Mouse (Mus musculus) megakaryocyte, embryonic 14.5 days (primary cell): ENCODE results near the gene Tulp3.

Experiments used
- FLI1 ChIP-seq: IDR thresholded peaks from 2 replicates; pipeline ENCODE4 v1.6.1; 2012; ENCODE audit warnings: low read length, inconsistent platforms, mixed read lengths
- GATA1 ChIP-seq: IDR thresholded peaks from 3 replicates; pipeline ENCODE4 v1.6.1; 2012; ENCODE audit warnings: mixed read lengths, low read length, inconsistent platforms, borderline replicate concordance

DNA sequence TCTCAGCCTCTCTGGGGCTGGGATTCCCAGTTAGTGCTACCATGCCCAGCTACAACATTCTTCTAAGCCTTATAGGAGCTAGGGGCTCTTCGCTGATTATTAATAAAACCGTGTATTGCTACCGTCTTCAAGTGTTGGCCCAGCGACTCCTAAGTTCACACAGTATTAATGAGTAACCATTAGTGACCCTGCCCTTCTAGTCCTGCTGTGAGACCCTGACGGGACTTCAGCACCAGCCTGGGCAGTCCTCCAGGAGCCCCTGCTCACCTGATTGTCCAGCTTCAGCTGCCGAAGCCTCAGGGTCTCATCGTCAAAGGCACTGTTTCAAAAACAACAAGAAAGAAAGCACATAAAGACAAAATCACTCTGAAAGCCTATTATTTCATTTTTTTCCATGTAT, 18.2 kb downstream of the Tulp3 start:
- TF ChIP-seq GATA1 (no peak), FLI1 (no peak)
